Mouse (Mus musculus) right cerebral cortex, adult 2 months (tissue): ENCODE results near the gene Spata31d1a.
A peak's percentile ranks its signal among the peaks of the same experiment; 100 is the strongest.
"Not testable (repeated sequence)": the region's sequence is repeated elsewhere in the genome, so short reads cannot be mapped to it uniquely, and the experiment has no call there.

Experiments used
- DNase-seq, 2 experiments: peaks; one replicate each; pipeline ENCODE4 v3.0.0; 2021 to 2022; ENCODE audit warnings: low spot score in 2 of 2

The Spata31d1a gene

GRCm38 (mm10) chr13:59700137-59700536, 10.0 kb downstream of the Spata31d1a start:
- DNase-seq, result not testable (repeated sequence)

- DNase-seq, result peak in 1 of 2 experiments; percentile 44
These were observed 11.0 kb downstream of the Spata31d1a start for GRCm38 (mm10) chr13:59699131-59699530.

- DNase-seq, result no peak
These were observed 14.3 kb downstream of the Spata31d1a start for GRCm38 (mm10) chr13:59695781-59696180.

GRCm38 (mm10) chr13:59694008-59694407, 16.1 kb downstream of the Spata31d1a start, which contains the start of gene 4921517D22Rik:
4921517D22Rik (minus strand) TSS chr13:59694108.
- DNase-seq, result no peak

GRCm38 (mm10) chr13:59691478-59691877, 18.7 kb downstream of the Spata31d1a start:
- DNase-seq, result no peak

- DNase-seq, result no peak
These were observed 19.6 kb downstream of the Spata31d1a start for GRCm38 (mm10) chr13:59690576-59690975.

GRCm38 (mm10) chr13:59689843-59690242, 20.3 kb downstream of the Spata31d1a start:
- DNase-seq, result no peak

GRCm38 (mm10) chr13:59689313-59689712, 20.8 kb downstream of the Spata31d1a start:
- DNase-seq, result no peak

- no peak for DNase-seq
These were observed 21.8 kb downstream of the Spata31d1a start for GRCm38 (mm10) chr13:59688338-59688770.

- DNase-seq, result no peak
These were observed 24.9 kb downstream of the Spata31d1a start for GRCm38 (mm10) chr13:59685236-59685635.

- DNase-seq, result no peak
These were observed 27.5 kb downstream of the Spata31d1a start for GRCm38 (mm10) chr13:59682629-59683028.

- no peak for DNase-seq
These were observed 30.2 kb downstream of the Spata31d1a start for GRCm38 (mm10) chr13:59679908-59680307.

- no peak for DNase-seq
These were observed 30.8 kb downstream of the Spata31d1a start for GRCm38 (mm10) chr13:59679306-59679705.

- DNase-seq, result no peak
These were observed 33.6 kb downstream of the Spata31d1a start for GRCm38 (mm10) chr13:59676316-59677229.

- peak; percentile 35 to 38 for DNase-seq
These were observed 34.7 kb downstream of the Spata31d1a start, which contains the start of gene Golm1 for GRCm38 (mm10) chr13:59675151-59676011. Golm1 (minus strand) TSS chr13:59675811.

- DNase-seq, result peak; percentile 9 to 52
These were observed 35.4 kb downstream of the Spata31d1a start for GRCm38 (mm10) chr13:59674761-59675150.

GRCm38 (mm10) chr13:59674215-59674614, 35.9 kb downstream of the Spata31d1a start:
- DNase-seq, result no peak

GRCm38 (mm10) chr13:59673597-59673996, 36.5 kb downstream of the Spata31d1a start:
- DNase-seq, result no peak

- no peak for DNase-seq
These were observed 37.9 kb downstream of the Spata31d1a start for GRCm38 (mm10) chr13:59672248-59672647.

GRCm38 (mm10) chr13:59671521-59671920, 38.6 kb downstream of the Spata31d1a start:
- DNase-seq, result no peak

GRCm38 (mm10) chr13:59669946-59670345, 40.2 kb downstream of the Spata31d1a start:
- no peak for DNase-seq

- DNase-seq, result no peak
These were observed 41.5 kb downstream of the Spata31d1a start for GRCm38 (mm10) chr13:59668501-59669093.
